Mouse (Mus musculus): ENCODE measurements around the gene Sdk2. TPM values are rescaled to one million over a fixed set of nuclear protein-coding genes. Genes with fewer than 3 reads are reported as not detected.

Gene Sdk2
- polyA plus RNA-seq, 1 experiment from 2014 or later, result 3.0 TPM

- Histone ChIP-seq H3K27ac (ENCODE audit: low read length) (no peak overlapping the region), H3K4me2 (ENCODE audit: low read length) (no peak overlapping the region), H3K4me1 (ENCODE audit: control insufficient read depth, insufficient read depth, low read length) (peaks cover 10% of the 10 kb centered on the region; the same call in 1 of the 2 replicates), H3K27me3 (ENCODE audit: control insufficient read depth, insufficient read depth, low read depth, low read length) (no peaks in the 10 kb centered on the region), H3K36me3 (ENCODE audit: control insufficient read depth, insufficient read depth, low read length) (no peaks in the 10 kb centered on the region), H3K9me3 (replicated peaks; ENCODE audit: control insufficient read depth, low read length, poor library complexity, severe bottlenecking) (no peaks in the 10 kb centered on the region), H3K9ac (ENCODE audit: low read depth, low read length) (no peak overlapping the region), H3K4me3 (ENCODE audit: low read depth, low read length) (no peak overlapping the region)
- 68% methylated on average over 6 of the region's 6 CpGs for WGBS
- ATAC-seq, result no peak
Observed at GRCm38 (mm10) chr11:114070881-114071280, 4.0 kb upstream of the Sdk2 start.

DNA sequence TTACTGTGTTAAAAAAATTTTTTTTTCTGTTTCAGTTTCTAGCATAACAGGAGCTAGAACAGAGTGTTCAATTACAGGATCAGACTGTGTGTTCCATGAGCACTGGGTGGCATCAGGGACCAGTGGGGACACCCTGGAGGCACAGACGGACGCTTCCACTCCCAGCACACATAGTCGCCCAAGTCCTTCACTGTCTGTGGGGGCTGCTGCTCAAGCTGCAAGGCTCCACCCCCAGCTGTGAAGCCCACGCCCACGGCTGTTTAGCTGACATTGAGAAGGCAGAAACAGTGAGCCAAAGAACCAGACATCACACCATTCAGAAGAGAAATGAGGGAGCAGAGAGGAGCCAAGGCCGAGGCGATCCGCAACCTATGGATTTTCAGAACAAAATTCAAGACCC lies 3.3 kb upstream of the Sdk2 start:
- peaks cover 17% of the 10 kb centered on the region; the same call in 1 of the 2 replicates for H3K4me1 ChIP-seq (ENCODE audit: control insufficient read depth, insufficient read depth, low read length)
- H3K4me3 ChIP-seq (ENCODE audit: low read depth, low read length), result no peak overlapping the region
- no peaks in the 10 kb centered on the region for H3K27me3 ChIP-seq (ENCODE audit: control insufficient read depth, insufficient read depth, low read depth, low read length)
- no peak for ATAC-seq
- H3K27ac ChIP-seq (ENCODE audit: low read length), result no peak overlapping the region
- H3K9ac ChIP-seq (ENCODE audit: low read depth, low read length), result no peak overlapping the region
- no peaks in the 10 kb centered on the region for H3K36me3 ChIP-seq (ENCODE audit: control insufficient read depth, insufficient read depth, low read length)
- H3K4me2 ChIP-seq (ENCODE audit: low read length), result no peak overlapping the region
- WGBS, result 62% methylated on average over 8 of the region's 8 CpGs
- no peaks in the 10 kb centered on the region for H3K9me3 ChIP-seq (replicated peaks; ENCODE audit: control insufficient read depth, low read length, poor library complexity, severe bottlenecking)

DNA sequence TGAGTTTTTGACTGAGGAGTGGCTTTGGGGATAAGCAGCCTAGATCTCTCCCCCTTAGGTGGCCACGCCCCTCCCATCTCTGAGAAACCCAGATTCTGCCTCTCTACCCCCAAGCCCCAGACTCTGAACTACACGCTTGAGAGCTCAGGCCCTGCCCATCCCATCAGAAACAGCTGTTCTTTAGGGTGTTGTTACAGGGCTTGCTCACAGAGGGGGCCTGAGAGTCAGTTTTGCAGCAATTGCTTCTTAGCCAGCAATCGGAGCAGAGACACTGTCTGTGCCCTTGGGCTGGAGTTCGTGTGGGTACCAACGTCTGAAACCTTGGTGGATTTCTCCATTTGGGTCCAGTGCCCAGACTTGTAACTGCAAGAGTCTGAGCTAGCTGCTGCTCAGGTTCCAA lies 1.5 kb upstream of the Sdk2 start:
- Histone ChIP-seq H3K9ac (ENCODE audit: low read depth, low read length) (0 out of 2 replicates have a peak overlapping the region, but pooled peaks have one; percentile 17), H3K4me3 (ENCODE audit: low read depth, low read length) (no peak overlapping the region), H3K9me3 (replicated peaks; ENCODE audit: control insufficient read depth, low read length, poor library complexity, severe bottlenecking) (no peaks in the 10 kb centered on the region), H3K27me3 (ENCODE audit: control insufficient read depth, insufficient read depth, low read depth, low read length) (no peaks in the 10 kb centered on the region), H3K4me2 (ENCODE audit: low read length) (no peak overlapping the region), H3K36me3 (ENCODE audit: control insufficient read depth, insufficient read depth, low read length) (no peaks in the 10 kb centered on the region), H3K4me1 (ENCODE audit: control insufficient read depth, insufficient read depth, low read length) (peaks cover 29% of the 10 kb centered on the region), H3K27ac (ENCODE audit: low read length) (no peak overlapping the region)
- 2% methylated on average over 5 of the region's 5 CpGs for WGBS
- ATAC-seq, result 0 out of 2 replicates have a peak, but pooled peaks have one; percentile 15

DNA sequence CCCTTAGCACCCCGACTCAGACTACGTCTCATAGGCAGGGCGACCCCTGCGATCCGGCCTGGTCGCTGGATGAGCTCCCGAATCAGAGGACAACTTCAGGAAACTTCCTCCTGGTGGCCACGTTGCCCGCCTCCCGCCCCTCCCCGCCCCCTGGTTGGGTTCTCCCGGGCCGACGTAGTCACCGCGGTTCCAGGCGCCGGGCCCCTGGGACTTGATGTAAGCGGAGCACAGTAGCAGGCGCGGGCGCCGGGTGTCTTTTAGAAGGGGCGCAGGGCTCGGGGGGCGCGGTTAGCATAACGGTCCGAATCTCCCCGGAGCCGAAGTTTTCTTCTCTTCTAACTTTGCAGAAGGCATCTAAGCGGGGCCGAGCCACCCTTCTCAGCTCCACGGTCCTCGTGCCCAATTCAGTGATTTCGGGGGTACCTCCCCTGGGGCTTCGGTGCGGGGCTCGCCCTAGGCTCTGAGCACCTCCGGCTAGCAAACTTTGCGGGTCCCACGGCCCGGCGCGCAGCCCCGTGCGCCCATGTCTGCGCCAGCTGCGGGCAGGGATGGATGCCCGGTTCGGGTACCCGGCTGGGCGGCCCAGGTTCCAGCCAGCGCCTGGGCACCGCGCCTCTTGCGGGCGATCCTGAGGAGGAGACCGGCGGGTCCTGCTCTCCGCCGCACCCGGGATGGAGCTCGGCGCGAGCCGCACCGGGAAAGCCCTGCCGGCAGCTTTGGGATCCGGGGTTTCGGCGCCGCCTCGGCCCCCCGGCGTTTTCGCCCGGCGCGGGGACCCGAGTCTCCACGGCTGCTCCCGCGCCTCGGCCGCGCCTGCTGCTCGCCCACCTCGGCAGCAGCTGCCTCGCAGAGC lies 522 bp downstream of the Sdk2 start:
- Histone ChIP-seq H3K36me3 (ENCODE audit: control insufficient read depth, insufficient read depth, low read length) (no peaks in the 10 kb centered on the region), H3K9me3 (replicated peaks; ENCODE audit: control insufficient read depth, low read length, poor library complexity, severe bottlenecking) (no peaks in the 10 kb centered on the region), H3K9ac (ENCODE audit: low read depth, low read length) (peak overlapping the region; percentile 81), H3K27ac (ENCODE audit: low read length) (peak overlapping the region; percentile 84), H3K27me3 (ENCODE audit: control insufficient read depth, insufficient read depth, low read depth, low read length) (no peaks in the 10 kb centered on the region), H3K4me3 (ENCODE audit: low read depth, low read length) (peak overlapping the region; percentile 67), H3K4me2 (ENCODE audit: low read length) (peak overlapping the region; percentile 69), H3K4me1 (ENCODE audit: control insufficient read depth, insufficient read depth, low read length) (peaks cover 40% of the 10 kb centered on the region)
- ATAC-seq, result peak; percentile 47
- under 1% methylated on average over 68 of the region's 90 CpGs for WGBS

DNA sequence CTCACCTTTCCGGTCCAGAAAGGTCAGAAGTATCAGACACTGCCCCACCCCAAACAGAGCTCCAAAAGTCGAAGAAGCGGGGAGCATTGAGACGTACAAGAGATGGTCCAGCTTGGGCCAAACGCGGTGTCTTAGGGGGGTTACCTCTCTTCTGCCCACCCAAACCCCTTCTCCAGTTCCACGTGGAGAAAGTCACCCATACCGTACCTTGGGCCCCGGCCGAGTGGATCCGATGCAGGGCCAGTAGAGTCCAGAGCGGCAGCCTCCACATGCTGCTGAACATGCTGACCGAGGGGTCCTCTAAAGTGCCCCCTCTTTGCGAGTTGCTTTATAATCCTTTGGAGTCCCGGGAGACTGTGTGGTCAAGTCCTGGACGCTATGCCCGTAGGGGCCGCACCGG lies 1.2 kb downstream of the Sdk2 start:
- no peaks in the 10 kb centered on the region for H3K9me3 ChIP-seq (replicated peaks; ENCODE audit: control insufficient read depth, low read length, poor library complexity, severe bottlenecking)
- no peak overlapping the region for H3K27ac ChIP-seq (ENCODE audit: low read length)
- H3K36me3 ChIP-seq (ENCODE audit: control insufficient read depth, insufficient read depth, low read length), result no peaks in the 10 kb centered on the region
- H3K4me2 ChIP-seq (ENCODE audit: low read length), result peak overlapping the region; percentile 69
- H3K9ac ChIP-seq (ENCODE audit: low read depth, low read length), result peak overlapping the region; percentile 81
- no peak for ATAC-seq
- no peaks in the 10 kb centered on the region for H3K27me3 ChIP-seq (ENCODE audit: control insufficient read depth, insufficient read depth, low read depth, low read length)
- 4% methylated on average over 19 of the region's 19 CpGs for WGBS
- peaks cover 44% of the 10 kb centered on the region for H3K4me1 ChIP-seq (ENCODE audit: control insufficient read depth, insufficient read depth, low read length)
- H3K4me3 ChIP-seq (ENCODE audit: low read depth, low read length), result peak overlapping the region; percentile 67

- peak overlapping the region; percentile 81 for H3K9ac ChIP-seq (ENCODE audit: low read depth, low read length)
- no peaks in the 10 kb centered on the region for H3K27me3 ChIP-seq (ENCODE audit: control insufficient read depth, insufficient read depth, low read depth, low read length)
- no peaks in the 10 kb centered on the region for H3K36me3 ChIP-seq (ENCODE audit: control insufficient read depth, insufficient read depth, low read length)
- peaks cover 44% of the 10 kb centered on the region for H3K4me1 ChIP-seq (ENCODE audit: control insufficient read depth, insufficient read depth, low read length)
- WGBS, result 0% methylated on average over 31 of the region's 32 CpGs
- H3K4me3 ChIP-seq (ENCODE audit: low read depth, low read length), result peak overlapping the region; percentile 67
- peak overlapping the region; percentile 22; the same call in 1 of the 2 replicates for H3K27ac ChIP-seq (ENCODE audit: low read length)
- no peaks in the 10 kb centered on the region for H3K9me3 ChIP-seq (replicated peaks; ENCODE audit: control insufficient read depth, low read length, poor library complexity, severe bottlenecking)
- ATAC-seq, result no peak
- H3K4me2 ChIP-seq (ENCODE audit: low read length), result peak overlapping the region; percentile 69
Observed at GRCm38 (mm10) chr11:114064871-114065388, 1.9 kb downstream of the Sdk2 start.

DNA sequence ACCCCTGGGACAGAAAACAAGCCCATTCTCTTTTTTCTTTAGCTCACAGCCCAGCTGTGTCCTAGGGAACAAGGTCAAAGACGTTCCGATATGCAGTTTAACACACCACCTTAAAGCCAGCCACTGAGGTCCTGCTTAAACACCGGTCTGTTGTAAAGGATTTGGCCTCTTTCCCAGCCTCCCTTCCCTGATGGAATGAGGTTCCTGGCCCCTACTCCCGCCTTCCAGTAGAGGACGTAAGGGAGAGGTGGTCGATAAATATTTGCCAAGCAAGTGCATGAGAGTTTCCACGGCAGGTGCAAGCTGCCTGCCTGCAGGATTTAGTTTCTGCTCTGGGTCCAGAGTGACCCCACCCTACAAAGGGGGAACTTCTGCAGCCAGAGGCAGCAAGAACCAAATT lies 4.9 kb downstream of the Sdk2 start:
- WGBS, result 55% methylated on average over 7 of the region's 7 CpGs
- Histone ChIP-seq H3K4me1 (ENCODE audit: control insufficient read depth, insufficient read depth, low read length) (peaks cover 35% of the 10 kb centered on the region), H3K27ac (ENCODE audit: low read length) (no peak overlapping the region)

GRCm38 (mm10) chr11:114061265-114061664 lies 5.6 kb downstream of the Sdk2 start:
- ATAC-seq, result no peak
- Histone ChIP-seq H3K27me3 (ENCODE audit: control insufficient read depth, insufficient read depth, low read depth, low read length) (no peaks in the 10 kb centered on the region), H3K4me3 (ENCODE audit: low read depth, low read length) (no peak overlapping the region), H3K27ac (ENCODE audit: low read length) (no peak overlapping the region), H3K36me3 (ENCODE audit: control insufficient read depth, insufficient read depth, low read length) (no peaks in the 10 kb centered on the region), H3K4me1 (ENCODE audit: control insufficient read depth, insufficient read depth, low read length) (peaks cover 35% of the 10 kb centered on the region), H3K4me2 (ENCODE audit: low read length) (peak overlapping the region; percentile 69), H3K9ac (ENCODE audit: low read depth, low read length) (no peak overlapping the region), H3K9me3 (replicated peaks; ENCODE audit: control insufficient read depth, low read length, poor library complexity, severe bottlenecking) (no peaks in the 10 kb centered on the region)
- 66% methylated on average over 2 of the region's 2 CpGs for WGBS

More for the DNA sequence above, 4.9 kb downstream of the Sdk2 start:
- no peak for ATAC-seq
- Histone ChIP-seq H3K4me2 (ENCODE audit: low read length) (peak overlapping the region; percentile 69), H3K9me3 (replicated peaks; ENCODE audit: control insufficient read depth, low read length, poor library complexity, severe bottlenecking) (no peaks in the 10 kb centered on the region), H3K4me3 (ENCODE audit: low read depth, low read length) (0 out of 2 replicates have a peak overlapping the region, but pooled peaks have one; percentile 1), H3K9ac (ENCODE audit: low read depth, low read length) (peak overlapping the region; percentile 26; the same call in 1 of the 2 replicates), H3K27me3 (ENCODE audit: control insufficient read depth, insufficient read depth, low read depth, low read length) (no peaks in the 10 kb centered on the region), H3K36me3 (ENCODE audit: control insufficient read depth, insufficient read depth, low read length) (no peaks in the 10 kb centered on the region)

DNA sequence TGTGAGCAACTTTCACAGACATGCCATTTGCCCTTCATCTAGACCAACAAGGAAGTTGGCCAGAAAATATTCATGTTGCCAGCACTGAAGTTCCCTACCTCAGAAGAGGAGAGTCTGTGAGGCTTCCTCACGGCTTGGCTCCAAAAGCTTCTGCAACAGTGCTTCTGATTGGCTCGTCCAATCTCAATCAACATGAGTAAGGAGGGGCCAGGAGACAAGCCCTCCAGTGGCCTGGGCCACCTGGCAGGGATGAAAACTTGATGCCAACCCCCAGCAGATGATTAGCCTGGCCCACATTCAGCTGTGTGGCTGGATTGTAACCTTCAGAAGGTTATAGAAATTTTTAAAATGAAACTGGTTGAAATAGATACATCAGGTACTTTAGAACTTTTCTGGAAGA lies 10.5 kb downstream of the Sdk2 start:
- 42% methylated on average over 2 of the region's 2 CpGs for WGBS
- no peak for ATAC-seq

More for the DNA sequence above, 10.5 kb downstream of the Sdk2 start:
- Histone ChIP-seq H3K4me2 (ENCODE audit: low read length) (no peak overlapping the region), H3K9me3 (replicated peaks; ENCODE audit: control insufficient read depth, low read length, poor library complexity, severe bottlenecking) (no peaks in the 10 kb centered on the region), H3K27ac (ENCODE audit: low read length) (no peak overlapping the region), H3K4me3 (ENCODE audit: low read depth, low read length) (no peak overlapping the region), H3K27me3 (ENCODE audit: control insufficient read depth, insufficient read depth, low read depth, low read length) (no peaks in the 10 kb centered on the region), H3K4me1 (ENCODE audit: control insufficient read depth, insufficient read depth, low read length) (peaks cover 9% of the 10 kb centered on the region), H3K36me3 (ENCODE audit: control insufficient read depth, insufficient read depth, low read length) (no peaks in the 10 kb centered on the region), H3K9ac (ENCODE audit: low read depth, low read length) (no peak overlapping the region)

Measured in midbrain, embryonic 16.5 days (tissue).